Mouse (Mus musculus): ENCODE measurements around the gene Fhad1. TPM values are rescaled to one million over a fixed set of nuclear protein-coding genes. Genes with fewer than 3 reads are reported as not detected.
"Not testable (repeated sequence)": the region's sequence is repeated elsewhere in the genome, so short reads cannot be mapped to it uniquely, and the experiment has no call there.

Gene Fhad1
- polyA plus RNA-seq, 1 experiment from 2014 or later = 0.61 TPM

GRCm38 (mm10) chr4:142053661-142054448 lies 39.0 kb upstream of the Fhad1 start:
- H3K27ac ChIP-seq = peak overlapping the region; percentile 79
- 49% methylated on average over 9 of the region's 9 CpGs for WGBS (ENCODE audit: insufficient replicate concordance)

GRCm38 (mm10) chr4:142053261-142053660 lies 38.4 kb upstream of the Fhad1 start:
- Histone ChIP-seq H3K27me3 (replicated peaks) (peaks cover 6% of the 10 kb centered on the region; the same call in 1 of the 2 replicates), H3K4me1 (peaks cover 90% of the 10 kb centered on the region), H3K9me3 (replicated peaks) (no peaks in the 10 kb centered on the region), H3K4me2 (no peak overlapping the region; the same call in 1 of the 2 replicates), H3K9ac (no peak overlapping the region), H3K27ac (peak overlapping the region; percentile 79), H3K4me3 (no peak overlapping the region), H3K36me3 (no peaks in the 10 kb centered on the region)
- 36% methylated on average over 4 of the region's 4 CpGs for WGBS (ENCODE audit: insufficient replicate concordance)
- ATAC-seq = peak; percentile 28; the same call in 1 of the 2 replicates

More at GRCm38 (mm10) chr4:142053661-142054448, 39.0 kb upstream of the Fhad1 start:
- H3K4me3 ChIP-seq = no peak overlapping the region
- peaks cover 84% of the 10 kb centered on the region for H3K4me1 ChIP-seq
- H3K36me3 ChIP-seq = no peaks in the 10 kb centered on the region
- no peak overlapping the region for H3K4me2 ChIP-seq
- H3K9me3 ChIP-seq (replicated peaks) = no peaks in the 10 kb centered on the region
- no peak overlapping the region for H3K9ac ChIP-seq
- no peak for ATAC-seq
- H3K27me3 ChIP-seq (replicated peaks) = peaks cover 6% of the 10 kb centered on the region; the same call in 1 of the 2 replicates

GRCm38 (mm10) chr4:142052391-142053132 lies 37.7 kb upstream of the Fhad1 start:
- Histone ChIP-seq H3K4me3 (no peak overlapping the region), H3K4me1 (peaks cover 92% of the 10 kb centered on the region), H3K36me3 (no peaks in the 10 kb centered on the region), H3K9ac (0 out of 2 replicates have a peak overlapping the region, but pooled peaks have one; percentile 22), H3K27ac (peak overlapping the region; percentile 79), H3K9me3 (replicated peaks) (no peaks in the 10 kb centered on the region), H3K4me2 (peak overlapping the region; percentile 42), H3K27me3 (replicated peaks) (peaks cover 11% of the 10 kb centered on the region; the same call in 1 of the 2 replicates)
- WGBS (ENCODE audit: insufficient replicate concordance) = 33% methylated on average over 22 of the region's 22 CpGs
- peak; percentile 42; the same call in 1 of the 2 replicates for ATAC-seq

GRCm38 (mm10) chr4:142051883-142052282 lies 37.0 kb upstream of the Fhad1 start:
- 0 out of 2 replicates have a peak overlapping the region, but pooled peaks have one; percentile 79 for H3K27ac ChIP-seq
- H3K4me1 ChIP-seq = peaks cover 88% of the 10 kb centered on the region
- not testable (repeated sequence) for H3K4me3 ChIP-seq; H3K9me3 ChIP-seq (replicated peaks); H3K36me3 ChIP-seq; H3K9ac ChIP-seq; ATAC-seq
- H3K4me2 ChIP-seq = peak overlapping the region; percentile 42
- 73% methylated on average over 6 of the region's 6 CpGs for WGBS (ENCODE audit: insufficient replicate concordance)
- H3K27me3 ChIP-seq (replicated peaks) = peaks cover 17% of the 10 kb centered on the region

GRCm38 (mm10) chr4:142049963-142050362 lies 35.1 kb upstream of the Fhad1 start:
- H3K9me3 ChIP-seq (replicated peaks) = no peaks in the 10 kb centered on the region
- H3K9ac ChIP-seq = no peak overlapping the region
- H3K27ac ChIP-seq = 0 out of 2 replicates have a peak overlapping the region, but pooled peaks have one; percentile 16
- H3K4me3 ChIP-seq = no peak overlapping the region
- peak overlapping the region; percentile 36 for H3K4me2 ChIP-seq
- no peaks in the 10 kb centered on the region for H3K36me3 ChIP-seq
- H3K27me3 ChIP-seq (replicated peaks) = peaks cover 29% of the 10 kb centered on the region
- ATAC-seq = no peak
- peaks cover 80% of the 10 kb centered on the region for H3K4me1 ChIP-seq
- WGBS (ENCODE audit: insufficient replicate concordance) = 77% methylated on average over 5 of the region's 5 CpGs

- Histone ChIP-seq H3K4me2 (peak overlapping the region; percentile 42), H3K27me3 (replicated peaks) (peaks cover 43% of the 10 kb centered on the region), H3K4me1 (peaks cover 73% of the 10 kb centered on the region), H3K36me3 (no peaks in the 10 kb centered on the region), H3K9ac (no peak overlapping the region), H3K4me3 (peak overlapping the region; percentile 14; the same call in 1 of the 2 replicates), H3K27ac (no peak overlapping the region), H3K9me3 (replicated peaks) (no peaks in the 10 kb centered on the region)
- 12% methylated on average over 8 of the region's 8 CpGs for WGBS (ENCODE audit: insufficient replicate concordance)
- ATAC-seq = peak; percentile 31; the same call in 1 of the 2 replicates
Observed at GRCm38 (mm10) chr4:142048391-142048790, 33.5 kb upstream of the Fhad1 start.

GRCm38 (mm10) chr4:142047005-142047404 lies 32.1 kb upstream of the Fhad1 start:
- Histone ChIP-seq H3K9ac (no peak overlapping the region), H3K36me3 (no peaks in the 10 kb centered on the region), H3K4me1 (peaks cover 63% of the 10 kb centered on the region), H3K4me3 (no peak overlapping the region), H3K27me3 (replicated peaks) (peaks cover 55% of the 10 kb centered on the region), H3K27ac (no peak overlapping the region), H3K9me3 (replicated peaks) (no peaks in the 10 kb centered on the region), H3K4me2 (no peak overlapping the region)
- WGBS (ENCODE audit: insufficient replicate concordance) = 72% methylated on average over 5 of the region's 5 CpGs
- no peak for ATAC-seq

- Histone ChIP-seq H3K9ac (no peak overlapping the region), H3K4me3 (no peak overlapping the region), H3K4me1 (peaks cover 63% of the 10 kb centered on the region), H3K27ac (no peak overlapping the region), H3K4me2 (no peak overlapping the region), H3K9me3 (replicated peaks) (no peaks in the 10 kb centered on the region), H3K36me3 (no peaks in the 10 kb centered on the region), H3K27me3 (replicated peaks) (peaks cover 60% of the 10 kb centered on the region)
- no peak for ATAC-seq
- 43% methylated on average over 7 of the region's 7 CpGs for WGBS (ENCODE audit: insufficient replicate concordance)
Observed at GRCm38 (mm10) chr4:142046496-142046895, 31.6 kb upstream of the Fhad1 start.

GRCm38 (mm10) chr4:142045595-142046163 lies 30.8 kb upstream of the Fhad1 start:
- ATAC-seq = no peak
- H3K27me3 ChIP-seq (replicated peaks) = peaks cover 60% of the 10 kb centered on the region
- WGBS (ENCODE audit: insufficient replicate concordance) = 74% methylated on average over 14 of the region's 14 CpGs
- no peak overlapping the region for H3K4me2 ChIP-seq
- H3K9ac ChIP-seq = no peak overlapping the region
- H3K4me3 ChIP-seq = no peak overlapping the region
- peaks cover 61% of the 10 kb centered on the region for H3K4me1 ChIP-seq
- no peak overlapping the region for H3K27ac ChIP-seq
- H3K36me3 ChIP-seq = no peaks in the 10 kb centered on the region
- H3K9me3 ChIP-seq (replicated peaks) = no peaks in the 10 kb centered on the region

GRCm38 (mm10) chr4:142044452-142044851 lies 29.6 kb upstream of the Fhad1 start:
- H3K4me2 ChIP-seq = no peak overlapping the region
- no peaks in the 10 kb centered on the region for H3K36me3 ChIP-seq
- 48% methylated on average over 12 of the region's 12 CpGs for WGBS (ENCODE audit: insufficient replicate concordance)
- H3K9ac ChIP-seq = no peak overlapping the region
- no peak overlapping the region for H3K4me3 ChIP-seq
- peaks cover 59% of the 10 kb centered on the region for H3K27me3 ChIP-seq (replicated peaks)
- H3K27ac ChIP-seq = no peak overlapping the region
- H3K9me3 ChIP-seq (replicated peaks) = no peaks in the 10 kb centered on the region
- no peak for ATAC-seq
- H3K4me1 ChIP-seq = peaks cover 61% of the 10 kb centered on the region

GRCm38 (mm10) chr4:142039662-142040353 lies 24.9 kb upstream of the Fhad1 start:
- no peaks in the 10 kb centered on the region for H3K9me3 ChIP-seq (replicated peaks)
- peak; percentile 93 for ATAC-seq
- no peak overlapping the region for H3K9ac ChIP-seq
- H3K4me2 ChIP-seq = peak overlapping the region; percentile 37
- no peak overlapping the region for H3K4me3 ChIP-seq
- 32% methylated on average over 9 of the region's 9 CpGs for WGBS (ENCODE audit: insufficient replicate concordance)
- H3K27ac ChIP-seq = peak overlapping the region; percentile 49
- H3K36me3 ChIP-seq = no peaks in the 10 kb centered on the region
- peaks cover 48% of the 10 kb centered on the region for H3K27me3 ChIP-seq (replicated peaks)
- peaks cover 40% of the 10 kb centered on the region for H3K4me1 ChIP-seq

All from liver, embryonic 12.5 days (tissue).